Mouse (Mus musculus) central nervous system, embryonic 18 days (tissue): ENCODE results near the gene E330014E10Rik. TPM values are rescaled to one million over a fixed set of nuclear protein-coding genes. Genes with fewer than 3 reads are reported as not detected.

ENCODE experiments used
- polyA plus RNA-seq: library from polyadenylated mRNA; depleted of rRNA; stranded (reverse); fragments of >200 nt; gene quantifications from 2 replicates; pipeline ENCODE4 v1.2.3, GENCODE M21; 2012; rRNA removed

E330014E10Rik gene
- not detected in 2 replicates for polyA plus RNA-seq

GRCm38 (mm10) chr5:95775690-95776089 lies at the start of gene E330014E10Rik:
TSS of gene E330014E10Rik (plus strand) at chr5:95775990.

GRCm38 (mm10) chr5:95736073-95736472 lies 39.7 kb upstream of the E330014E10Rik start, which contains the start of gene Gm7978:
TSS of gene Gm7978 (minus strand) at chr5:95736173.

GRCm38 (mm10) chr5:95741714-95742113 lies 34.1 kb upstream of the E330014E10Rik start, which contains the start of gene Gm7982:
TSS of gene Gm7982 (plus strand) at chr5:95742014.

Other genes with a start within 250 kb of the E330014E10Rik start
- gene Gm7971, start 181.1 kb upstream of the E330014E10Rik start, polyA plus RNA-seq = not detected in 2 replicates
- not detected in 2 replicates for gene Gm7978, start 39.8 kb upstream of the E330014E10Rik start, polyA plus RNA-seq
- not detected in 2 replicates for gene Gm7982, start 34.0 kb upstream of the E330014E10Rik start, polyA plus RNA-seq
- gene Cxcl13, start 181.0 kb downstream of the E330014E10Rik start, polyA plus RNA-seq = 0.21 and 0.25 TPM in 2 replicates